Mouse (Mus musculus) brain, embryonic 14.5 days (tissue): ENCODE data around the gene Mall.

Source experiments
- CTCF ChIP-seq: fragments of 200-500 bp; IDR thresholded peaks from 2 replicates; pipeline ENCODE4 v1.5.1; 2012; ENCODE audit warnings: inconsistent platforms, mild to moderate bottlenecking, moderate library complexity, borderline replicate concordance; ENCODE audit not compliant: insufficient read depth, insufficient read length; ENCODE audit errors: extremely low read depth
- POLR2A ChIP-seq: fragments of 200-500 bp; IDR thresholded peaks from 2 replicates; pipeline ENCODE4 v1.6.1; 2012; ENCODE audit warnings: mild to moderate bottlenecking, inconsistent platforms, borderline replicate concordance; ENCODE audit not compliant: poor library complexity, insufficient read depth, insufficient read length, severe bottlenecking; ENCODE audit errors: extremely low read depth

DNA sequence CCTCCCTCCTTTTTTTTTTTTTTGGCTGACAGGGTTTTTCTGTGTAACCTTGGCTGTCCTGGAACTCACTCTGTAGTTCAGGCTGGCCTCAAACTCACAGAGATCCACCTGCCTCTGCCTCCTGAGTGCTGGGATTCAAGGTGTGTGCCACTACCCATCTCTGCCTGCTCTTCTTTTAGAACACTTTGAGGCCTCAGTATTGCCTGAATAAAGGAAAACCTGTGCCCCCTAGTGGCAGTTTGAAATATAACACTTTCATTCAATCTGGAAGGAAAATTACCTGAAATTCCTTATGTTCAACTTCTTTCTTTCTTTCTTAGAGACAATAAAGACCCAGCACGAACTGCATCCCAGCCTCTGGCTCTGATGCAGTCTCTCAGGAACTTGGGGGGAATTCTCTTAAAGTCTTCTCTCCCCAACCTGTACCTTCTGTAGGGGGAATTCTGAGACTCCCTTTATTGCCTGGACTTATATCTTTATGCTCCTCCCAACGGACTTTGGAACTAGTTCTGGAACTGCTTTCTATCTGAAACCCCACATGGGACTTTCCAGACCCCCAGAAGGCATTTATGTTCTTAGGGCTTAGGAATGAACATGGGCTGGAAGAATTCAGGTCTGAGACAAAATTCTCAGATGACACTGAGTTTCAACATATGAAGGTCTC, 61.8 kb downstream of the Mall start:
- TF ChIP-seq CTCF (peak; percentile 21; the same call in 1 of the 2 replicates), POLR2A (no peak)
